Mouse (Mus musculus): Measurements from ENCODE around the gene Gm36245.
"Not testable (repeated sequence)": the region's sequence is repeated elsewhere in the genome, so short reads cannot be mapped to it uniquely, and the experiment has no call there.

Gm36245 gene

GRCm38 (mm10) chr15:77598958-77599357, at the start of gene Gm36245:
Gm36245 (plus strand) TSS chr15:77599258.
- DNase-seq = no peak

- DNase-seq = no peak
Observed at GRCm38 (mm10) chr15:77561792-77562191, 37.3 kb upstream of the Gm36245 start, which contains the start of gene 1700025B11Rik. 1700025B11Rik (minus strand) TSS chr15:77561892.

- no peak for DNase-seq
Observed at GRCm38 (mm10) chr15:77563219-77563618, 35.8 kb upstream of the Gm36245 start.

GRCm38 (mm10) chr15:77578801-77579200, 20.3 kb upstream of the Gm36245 start:
- no peak for DNase-seq

- no peak for DNase-seq
Observed at GRCm38 (mm10) chr15:77579311-77579710, 19.7 kb upstream of the Gm36245 start.

- DNase-seq = no peak
Observed at GRCm38 (mm10) chr15:77581681-77582080, 17.4 kb upstream of the Gm36245 start.

- no peak for DNase-seq
Observed at GRCm38 (mm10) chr15:77587026-77587425, 12.0 kb upstream of the Gm36245 start.

- DNase-seq = no peak
Observed at GRCm38 (mm10) chr15:77588981-77589380, 10.1 kb upstream of the Gm36245 start.

- no peak for DNase-seq
Observed at GRCm38 (mm10) chr15:77590881-77591280, 8.2 kb upstream of the Gm36245 start.

- no peak for DNase-seq
Observed at GRCm38 (mm10) chr15:77593557-77593956, 5.5 kb upstream of the Gm36245 start.

- no peak for DNase-seq
Observed at GRCm38 (mm10) chr15:77595961-77596360, 3.1 kb upstream of the Gm36245 start, which contains the start of gene Apol10b. Apol10b (minus strand) TSS chr15:77596125.

- DNase-seq = no peak
Observed at GRCm38 (mm10) chr15:77598429-77598828, 629 bp upstream of the Gm36245 start.

GRCm38 (mm10) chr15:77606069-77606468, 7.0 kb downstream of the Gm36245 start:
- no peak for DNase-seq

GRCm38 (mm10) chr15:77624710-77625109, 25.7 kb downstream of the Gm36245 start:
- no peak for DNase-seq

GRCm38 (mm10) chr15:77626471-77626870, 27.4 kb downstream of the Gm36245 start:
- not testable (repeated sequence) for DNase-seq

GRCm38 (mm10) chr15:77628647-77629046, 29.6 kb downstream of the Gm36245 start:
- DNase-seq = not testable (repeated sequence)

GRCm38 (mm10) chr15:77629822-77630221, 30.8 kb downstream of the Gm36245 start:
- not testable (repeated sequence) for DNase-seq

GRCm38 (mm10) chr15:77643176-77643575, 44.1 kb downstream of the Gm36245 start, which contains the start of gene Apol11b:
Apol11b (minus strand) TSS chr15:77643286.
- not testable (repeated sequence) for DNase-seq

GRCm38 (mm10) chr15:77651143-77651542, 52.1 kb downstream of the Gm36245 start:
- DNase-seq = not testable (repeated sequence)

Data from cerebellum, adult 11 months (tissue).